Mouse (Mus musculus): ENCODE results near the gene Cebpb. TPM values are rescaled to one million over a fixed set of nuclear protein-coding genes. Genes with fewer than 3 reads are reported as not detected.

The Cebpb gene
- polyA plus RNA-seq, 1 experiment from 2014 or later = 5.7 TPM

- H3K27ac ChIP-seq = peak overlapping the region; percentile 60
- H3K36me3 ChIP-seq = peaks cover 29% of the 10 kb centered on the region
- H3K4me1 ChIP-seq = peaks cover 51% of the 10 kb centered on the region
- no peaks in the 10 kb centered on the region for H3K27me3 ChIP-seq
- ATAC-seq (replicated peaks; ENCODE audit: low FRiP score) = no peak
- H3K9me3 ChIP-seq (replicated peaks) = no peaks in the 10 kb centered on the region
- H3K4me2 ChIP-seq = peak overlapping the region; percentile 30; the same call in 1 of the 2 replicates
- no peak overlapping the region for H3K9ac ChIP-seq
- 70% methylated on average over 16 of the region's 16 CpGs for WGBS
- H3K4me3 ChIP-seq (replicated peaks) = no peak overlapping the region
Measured at GRCm38 (mm10) chr2:167656629-167657478, 31.9 kb upstream of the Cebpb start.

DNA sequence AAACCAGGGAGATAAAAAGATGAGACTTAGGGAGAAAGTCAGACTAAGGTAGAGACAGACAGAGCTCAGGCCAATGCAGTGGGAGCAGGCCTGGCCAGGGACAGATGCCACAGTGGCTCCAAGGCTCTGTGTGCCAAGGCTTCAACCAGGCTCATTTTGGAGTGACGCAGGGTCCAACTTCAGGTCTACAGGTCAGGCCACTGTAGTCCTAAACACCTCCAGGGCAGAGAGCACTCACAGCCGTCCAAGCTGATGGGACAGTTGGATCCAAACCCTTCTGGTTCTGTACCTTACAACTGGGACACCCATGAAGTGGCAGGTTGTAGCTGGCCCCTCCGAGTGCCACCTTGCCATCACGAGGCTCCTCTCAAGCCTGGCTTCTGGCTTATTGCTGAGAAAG, 30.7 kb upstream of the Cebpb start:
- H3K27ac ChIP-seq = 0 out of 2 replicates have a peak overlapping the region, but pooled peaks have one; percentile 89
- H3K9me3 ChIP-seq (replicated peaks) = no peaks in the 10 kb centered on the region
- peaks cover 5% of the 10 kb centered on the region; the same call in 1 of the 2 replicates for H3K27me3 ChIP-seq
- peaks cover 58% of the 10 kb centered on the region for H3K4me1 ChIP-seq
- peak overlapping the region; percentile 16; the same call in 1 of the 2 replicates for H3K9ac ChIP-seq
- 83% methylated on average over 4 of the region's 4 CpGs for WGBS
- peaks cover 20% of the 10 kb centered on the region for H3K36me3 ChIP-seq
- no peak overlapping the region for H3K4me2 ChIP-seq
- ATAC-seq (replicated peaks; ENCODE audit: low FRiP score) = no peak
- no peak overlapping the region for H3K4me3 ChIP-seq (replicated peaks)

- H3K4me1 ChIP-seq = peaks cover 58% of the 10 kb centered on the region
- H3K27ac ChIP-seq = peak overlapping the region; percentile 89
- H3K9ac ChIP-seq = no peak overlapping the region
- H3K9me3 ChIP-seq (replicated peaks) = no peaks in the 10 kb centered on the region
- H3K4me3 ChIP-seq (replicated peaks) = peak overlapping the region; percentile 95; the same call in 1 of the 2 replicates
- peaks cover 13% of the 10 kb centered on the region for H3K36me3 ChIP-seq
- peak overlapping the region; percentile 96 for H3K4me2 ChIP-seq
- no peak for ATAC-seq (replicated peaks; ENCODE audit: low FRiP score)
- peaks cover 6% of the 10 kb centered on the region; the same call in 1 of the 2 replicates for H3K27me3 ChIP-seq
- 71% methylated on average over 11 of the region's 11 CpGs for whole genome bisulfite sequencing
Measured at GRCm38 (mm10) chr2:167658712-167659111, 30.0 kb upstream of the Cebpb start.

GRCm38 (mm10) chr2:167659177-167659846, 29.4 kb upstream of the Cebpb start:
- H3K27ac ChIP-seq = peak overlapping the region; percentile 89
- H3K4me3 ChIP-seq (replicated peaks) = peak overlapping the region; percentile 95
- no peaks in the 10 kb centered on the region for H3K9me3 ChIP-seq (replicated peaks)
- peaks cover 7% of the 10 kb centered on the region; the same call in 1 of the 2 replicates for H3K36me3 ChIP-seq
- peaks cover 6% of the 10 kb centered on the region; the same call in 1 of the 2 replicates for H3K27me3 ChIP-seq
- WGBS = 60% methylated on average over 10 of the region's 10 CpGs
- ATAC-seq (replicated peaks; ENCODE audit: low FRiP score) = no peak
- peaks cover 58% of the 10 kb centered on the region for H3K4me1 ChIP-seq
- H3K9ac ChIP-seq = peak overlapping the region; percentile 94; the same call in 1 of the 2 replicates
- peak overlapping the region; percentile 96 for H3K4me2 ChIP-seq

GRCm38 (mm10) chr2:167659847-167660610, 28.7 kb upstream of the Cebpb start:
- ATAC-seq (replicated peaks; ENCODE audit: low FRiP score) = 0 out of 2 replicates have a peak, but pooled peaks have one; percentile 24
- Histone ChIP-seq H3K27me3 (peaks cover 6% of the 10 kb centered on the region; the same call in 1 of the 2 replicates), H3K4me3 (replicated peaks) (peak overlapping the region; percentile 95), H3K4me2 (peak overlapping the region; percentile 96), H3K27ac (peak overlapping the region; percentile 89), H3K9ac (peak overlapping the region; percentile 94), H3K9me3 (replicated peaks) (no peaks in the 10 kb centered on the region), H3K4me1 (peaks cover 54% of the 10 kb centered on the region), H3K36me3 (no peaks in the 10 kb centered on the region)
- WGBS = 20% methylated on average over 13 of the region's 13 CpGs

DNA sequence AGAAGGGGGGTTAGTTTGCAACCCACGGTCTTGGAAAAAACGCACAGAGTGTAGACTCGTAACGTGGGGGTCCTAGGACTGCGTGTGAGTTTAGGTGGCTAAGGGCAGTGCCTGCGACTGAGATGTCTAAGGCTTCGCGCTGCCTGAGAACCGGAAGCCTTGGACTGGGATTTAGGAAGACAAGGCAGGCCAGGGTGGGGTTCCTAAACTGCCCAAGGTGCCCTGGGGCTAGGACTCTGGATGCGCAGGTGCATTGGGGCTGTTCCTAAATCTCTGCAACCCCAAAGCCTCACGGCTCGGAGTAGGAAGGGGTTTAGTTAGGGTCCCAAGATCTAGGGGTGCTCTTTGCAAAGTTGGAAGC, 28.1 kb upstream of the Cebpb start:
- Histone ChIP-seq H3K4me2 (peak overlapping the region; percentile 96), H3K27ac (peak overlapping the region; percentile 89), H3K4me1 (peaks cover 54% of the 10 kb centered on the region), H3K27me3 (peaks cover 6% of the 10 kb centered on the region; the same call in 1 of the 2 replicates), H3K4me3 (replicated peaks) (peak overlapping the region; percentile 95), H3K9me3 (replicated peaks) (no peaks in the 10 kb centered on the region), H3K36me3 (no peaks in the 10 kb centered on the region), H3K9ac (peak overlapping the region; percentile 94)
- ATAC-seq (replicated peaks; ENCODE audit: low FRiP score) = no peak
- WGBS = under 1% methylated on average over 12 of the region's 12 CpGs

DNA sequence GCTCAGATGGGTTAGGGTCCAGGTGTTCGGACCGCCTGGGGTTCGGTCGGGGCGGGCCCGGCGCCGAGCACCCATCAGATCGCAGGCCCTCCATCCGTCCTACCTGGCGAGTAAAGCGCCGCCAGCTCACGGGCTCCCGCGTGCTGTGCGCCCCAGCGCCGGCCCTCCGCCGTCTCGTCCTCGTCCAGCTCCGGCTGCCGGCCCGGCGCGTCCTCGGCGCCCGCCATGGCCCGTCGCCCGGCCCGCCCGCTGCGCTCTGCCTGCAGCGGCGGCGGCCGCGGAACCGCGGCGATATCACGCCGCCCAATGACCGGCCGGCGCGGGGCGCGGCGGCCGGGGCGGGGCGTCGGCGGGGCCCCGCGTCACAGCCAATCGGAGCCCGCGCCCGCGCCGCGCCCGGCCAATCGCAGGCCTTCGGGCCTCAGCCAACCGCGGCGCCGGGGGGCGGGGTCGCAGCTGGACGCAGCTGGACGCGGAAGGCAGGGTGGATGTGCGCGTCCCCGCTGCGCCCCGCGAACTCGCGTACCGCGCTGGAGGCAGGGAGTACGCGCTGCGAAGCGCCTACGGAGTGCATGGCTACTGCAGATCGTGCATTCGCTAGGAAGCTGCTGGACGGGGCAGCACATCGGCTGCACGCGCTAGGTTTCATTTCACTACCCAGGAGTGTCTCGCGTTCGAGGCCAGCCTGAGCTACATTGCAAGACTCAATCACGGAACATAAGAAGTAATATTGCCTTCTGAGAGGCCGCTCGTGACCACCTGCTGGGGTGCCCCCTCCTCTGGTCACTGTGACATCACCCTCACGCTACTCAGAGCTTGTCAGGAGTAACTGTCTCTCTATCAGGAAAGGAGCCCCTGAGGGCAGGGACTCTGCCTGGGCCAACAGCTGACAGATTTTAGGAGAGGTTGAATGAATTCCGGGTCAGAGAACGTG, 27.2 kb upstream of the Cebpb start, which contains the start of gene Gm20431:
Gm20431 (minus strand) TSS at position 227 of the 934 bp plus-strand sequence.
- peak; percentile 95 for ATAC-seq (replicated peaks; ENCODE audit: low FRiP score)
- Histone ChIP-seq H3K9me3 (replicated peaks) (no peaks in the 10 kb centered on the region), H3K9ac (peak within 1 kb of the TSS; percentile 94), H3K4me1 (peaks cover 50% of the 10 kb centered on the region), H3K4me2 (peak within 1 kb of the TSS; percentile 96), H3K27ac (peak within 1 kb of the TSS; percentile 89), H3K4me3 (replicated peaks) (peak within 1 kb of the TSS; percentile 95), H3K27me3 (peaks cover 6% of the 10 kb centered on the region; the same call in 1 of the 2 replicates), H3K36me3 (no peaks in the 10 kb centered on the region)
- under 1% methylated on average over 102 of the region's 110 CpGs for WGBS

DNA sequence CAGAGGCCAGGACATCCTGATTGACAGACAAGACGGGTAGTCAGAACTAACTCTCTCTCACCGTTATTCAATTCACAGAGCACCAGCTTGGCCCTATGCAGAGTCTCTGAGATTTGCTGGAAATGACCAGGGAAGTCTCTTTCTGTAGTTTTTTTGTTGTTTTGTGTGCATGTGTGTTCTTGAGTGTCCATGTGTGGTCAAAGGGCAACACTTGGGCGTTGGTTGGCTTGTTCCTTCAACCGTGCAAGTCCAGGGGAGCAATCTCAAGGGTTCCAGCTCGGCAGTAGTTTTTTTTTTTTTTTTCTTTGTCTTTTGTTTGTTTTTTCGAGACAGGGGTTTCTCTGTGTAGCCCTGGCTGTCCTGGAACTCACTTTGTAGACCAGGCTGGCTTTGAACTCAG, 26.0 kb upstream of the Cebpb start:
- no peaks in the 10 kb centered on the region for H3K9me3 ChIP-seq (replicated peaks)
- 40% methylated on average over 6 of the region's 6 CpGs for WGBS
- no peaks in the 10 kb centered on the region for H3K36me3 ChIP-seq
- no peak overlapping the region; the same call in 1 of the 2 replicates for H3K4me3 ChIP-seq (replicated peaks)
- no peak overlapping the region for H3K27ac ChIP-seq
- peaks cover 39% of the 10 kb centered on the region for H3K4me1 ChIP-seq
- ATAC-seq (replicated peaks; ENCODE audit: low FRiP score) = no peak
- peaks cover 6% of the 10 kb centered on the region; the same call in 1 of the 2 replicates for H3K27me3 ChIP-seq
- H3K9ac ChIP-seq = no peak overlapping the region
- H3K4me2 ChIP-seq = peak overlapping the region; percentile 96; the same call in 1 of the 2 replicates

- Histone ChIP-seq H3K9ac (no peak overlapping the region), H3K4me1 (peaks cover 9% of the 10 kb centered on the region), H3K27ac (no peak overlapping the region), H3K4me2 (no peak overlapping the region), H3K27me3 (peaks cover 6% of the 10 kb centered on the region; the same call in 1 of the 2 replicates), H3K4me3 (replicated peaks) (no peak overlapping the region), H3K9me3 (replicated peaks) (no peaks in the 10 kb centered on the region), H3K36me3 (no peaks in the 10 kb centered on the region)
- WGBS = 77% methylated on average over 18 of the region's 18 CpGs
- no peak for ATAC-seq (replicated peaks; ENCODE audit: low FRiP score)
Measured at GRCm38 (mm10) chr2:167665972-167666713, 22.6 kb upstream of the Cebpb start.

GRCm38 (mm10) chr2:167668426-167668825, 20.3 kb upstream of the Cebpb start:
- 72% methylated on average over 5 of the region's 5 CpGs for WGBS
- no peak; the same call in 1 of the 2 replicates for ATAC-seq (replicated peaks; ENCODE audit: low FRiP score)

More at GRCm38 (mm10) chr2:167668426-167668825, 20.3 kb upstream of the Cebpb start:
- H3K27me3 ChIP-seq = no peaks in the 10 kb centered on the region
- H3K4me3 ChIP-seq (replicated peaks) = no peak overlapping the region
- no peak overlapping the region for H3K4me2 ChIP-seq
- no peak overlapping the region for H3K27ac ChIP-seq
- no peak overlapping the region for H3K9ac ChIP-seq
- peaks cover 4% of the 10 kb centered on the region for H3K4me1 ChIP-seq
- H3K36me3 ChIP-seq = no peaks in the 10 kb centered on the region
- H3K9me3 ChIP-seq (replicated peaks) = no peaks in the 10 kb centered on the region
